Mouse (Mus musculus) hindbrain, embryonic 11.5 days (tissue): ENCODE measurements around the gene Aifm1. TPM values are rescaled to one million over a fixed set of nuclear protein-coding genes. Genes with fewer than 3 reads are reported as not detected.

Source experiments
- ATAC-seq: fragments of 200-750 bp; cut with Nextera tagmentation; 2 replicates; pipeline ENCODE4 v1.8.0; 2017; ENCODE audit warnings: mild to moderate bottlenecking, moderate TSS enrichment, moderate library complexity; ENCODE audit not compliant: low FRiP score
- DNase-seq: peaks from one replicate; pipeline ENCODE4 v3.0.0-alpha.2; 2015; ENCODE audit warnings: low spot score
- H3K27ac ChIP-seq: fragments of 300-500 bp; sonication (generic); 2 replicates; pipeline ENCODE4 v1.5.1; 2014; ENCODE audit warnings: mild to moderate bottlenecking, low read depth, low read length
- H3K27me3 ChIP-seq: fragments of 300-500 bp; sonication (generic); 2 replicates; pipeline ENCODE4 v1.6.1; 2014; ENCODE audit warnings: mild to moderate bottlenecking, low read length, moderate library complexity, mixed read lengths; ENCODE audit not compliant: control insufficient read depth, insufficient read depth
- H3K36me3 ChIP-seq: fragments of 300-500 bp; sonication (generic); 2 replicates; pipeline ENCODE4 v1.6.1; 2014; ENCODE audit warnings: mild to moderate bottlenecking, low read length, moderate library complexity, mixed read lengths; ENCODE audit not compliant: control insufficient read depth, insufficient read depth
- H3K4me1 ChIP-seq: fragments of 300-500 bp; sonication (generic); replicated peaks from 2 replicates; pipeline ENCODE4 v1.6.1; 2014; ENCODE audit warnings: low read length, mixed read lengths; ENCODE audit not compliant: control insufficient read depth, insufficient read depth
- H3K4me2 ChIP-seq: fragments of 300-500 bp; sonication (generic); replicated peaks from 2 replicates; pipeline ENCODE4 v1.6.1; 2014; ENCODE audit warnings: mild to moderate bottlenecking, low read depth, low read length
- H3K4me3 ChIP-seq: fragments of 300-500 bp; sonication (generic); 2 replicates; pipeline ENCODE4 v1.5.1; 2014; ENCODE audit warnings: low read depth, low read length
- H3K9ac ChIP-seq: fragments of 300-500 bp; sonication (generic); 2 replicates; pipeline ENCODE4 v1.6.1; 2014; ENCODE audit warnings: low read depth, low read length
- H3K9me3 ChIP-seq: fragments of 300-500 bp; sonication (generic); 2 replicates; pipeline ENCODE4 v1.6.1; 2016; ENCODE audit warnings: low read length; ENCODE audit not compliant: control insufficient read depth
- WGBS: fragments of 180-500 bp; shearing (Covaris S2); extraction: QIAGEN DNeasy Blood & Tissue Kit; methylation state at CpG from one replicate; pipeline ENCODE4 v1.1.7; 2014; 5-methylcytosine and 5-hydroxymethylcytosine counted together
- polyA plus RNA-seq: library from polyadenylated mRNA; unstranded; fragments of >200 nt; fragmentation: Nextera tagmentation; extraction: Ambion mirVana; gene quantifications from 2 replicates; pipeline ENCODE4 v1.2.1, GENCODE M21; 2014

Gene Aifm1
- polyA plus RNA-seq, 1 experiment from 2014 or later = 63.6 TPM

- 89% methylated on average over 6 of the region's 6 CpGs for WGBS
- no peak overlapping the region for H3K4me3 ChIP-seq
Observed at GRCm38 (mm10) chrX:48464436-48464835, 48.9 kb downstream of the Aifm1 start.

DNA sequence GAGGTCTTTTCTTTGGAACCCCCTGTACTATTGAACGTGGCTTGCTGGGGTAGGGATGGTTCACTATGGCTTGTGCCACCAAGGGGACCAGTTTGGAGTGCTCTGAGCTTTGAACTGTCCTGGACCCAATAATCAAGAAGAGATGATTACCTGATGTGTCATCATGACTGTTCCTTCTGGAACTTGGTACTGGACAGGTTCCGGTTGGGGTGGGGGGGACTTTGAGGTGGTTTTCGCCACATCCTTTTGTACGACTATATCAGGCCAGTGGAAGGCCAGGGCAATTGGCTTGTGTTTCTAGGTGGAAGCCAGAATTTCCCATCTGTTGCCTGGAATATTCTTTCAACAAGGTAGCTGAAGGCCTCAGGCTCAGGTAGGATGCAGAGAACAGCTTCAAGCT lies 49.7 kb downstream of the Aifm1 start:
- H3K9ac ChIP-seq = no peak overlapping the region
- H3K27me3 ChIP-seq = no peaks in the 10 kb centered on the region
- H3K4me3 ChIP-seq = no peak overlapping the region
- H3K27ac ChIP-seq = no peak overlapping the region
- ATAC-seq (no peak), DNase-seq (no peak)
- no peaks in the 10 kb centered on the region for H3K4me1 ChIP-seq
- H3K4me2 ChIP-seq = no peak overlapping the region
- no peaks in the 10 kb centered on the region for H3K9me3 ChIP-seq
- WGBS = 93% methylated on average over 4 of the region's 4 CpGs
- H3K36me3 ChIP-seq = no peaks in the 10 kb centered on the region

More at GRCm38 (mm10) chrX:48464436-48464835, 48.9 kb downstream of the Aifm1 start:
- ATAC-seq (no peak), DNase-seq (no peak)
- H3K4me1 ChIP-seq = no peaks in the 10 kb centered on the region
- H3K9me3 ChIP-seq = no peaks in the 10 kb centered on the region
- no peaks in the 10 kb centered on the region for H3K27me3 ChIP-seq
- H3K9ac ChIP-seq = no peak overlapping the region
- no peak overlapping the region for H3K27ac ChIP-seq
- no peak overlapping the region for H3K4me2 ChIP-seq
- no peaks in the 10 kb centered on the region for H3K36me3 ChIP-seq

DNA sequence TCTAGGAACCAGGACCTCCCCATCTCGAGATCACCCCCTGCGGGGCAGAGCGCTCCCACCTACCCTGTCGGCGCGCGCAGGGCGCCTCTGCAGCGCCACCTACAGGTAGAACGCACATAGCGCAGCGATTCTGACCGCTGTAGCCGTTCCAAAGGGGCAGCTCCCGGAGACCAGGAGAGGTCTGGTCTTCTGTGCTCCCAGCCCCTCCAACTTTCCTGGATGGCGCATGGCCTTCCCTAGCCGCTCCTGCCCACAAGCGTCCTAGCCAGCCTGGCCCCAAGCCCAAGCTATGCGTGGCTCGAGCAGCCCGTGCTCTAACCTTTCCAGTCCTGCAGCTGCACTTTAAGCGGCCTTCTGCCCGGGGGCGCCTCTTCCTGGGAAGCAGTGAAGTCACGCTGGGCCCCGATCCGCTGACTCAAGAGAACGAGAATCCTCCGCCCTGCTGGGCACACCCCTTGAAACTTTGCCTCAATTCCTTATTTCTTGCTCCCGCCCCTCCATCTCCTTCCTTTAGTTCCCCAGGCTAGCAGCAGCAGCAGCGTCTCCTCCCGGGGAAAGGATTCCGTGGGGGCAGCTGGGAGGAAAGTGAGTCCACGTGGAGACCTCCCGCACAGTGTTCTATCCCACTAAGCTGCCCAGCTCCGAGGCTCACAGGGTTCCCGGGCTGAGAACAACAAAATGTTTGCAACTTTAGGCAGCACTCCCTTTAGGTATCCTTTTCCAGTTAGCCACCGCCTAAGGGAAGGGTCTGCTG lies 50.4 kb downstream of the Aifm1 start, which contains the start of gene Elf4:
TSS of gene Elf4 (minus strand) at position 379 of the 754 bp plus-strand sequence.
- H3K4me3 ChIP-seq = peak within 1 kb of the TSS; percentile 27
- H3K36me3 ChIP-seq = no peaks in the 10 kb centered on the region
- peak within 1 kb of the TSS; percentile 49 for H3K4me2 ChIP-seq
- ATAC-seq = peak; percentile 90
- DNase-seq = peak; percentile 82
- WGBS = 16% methylated on average over 36 of the region's 38 CpGs
- H3K9ac ChIP-seq = peak within 1 kb of the TSS; percentile 40; the same call in 1 of the 2 replicates
- no peaks in the 10 kb centered on the region for H3K9me3 ChIP-seq
- H3K27ac ChIP-seq = no peak within 1 kb of the TSS
- H3K27me3 ChIP-seq = no peaks in the 10 kb centered on the region
- H3K4me1 ChIP-seq = no peaks in the 10 kb centered on the region

GRCm38 (mm10) chrX:48462297-48462696 lies 51.1 kb downstream of the Aifm1 start:
- no peak overlapping the region for H3K27ac ChIP-seq
- no peaks in the 10 kb centered on the region for H3K36me3 ChIP-seq
- H3K4me2 ChIP-seq = peak overlapping the region; percentile 49
- H3K9ac ChIP-seq = no peak overlapping the region
- H3K4me1 ChIP-seq = no peaks in the 10 kb centered on the region
- peak; percentile 53; the same call in 1 of the 2 replicates for ATAC-seq
- H3K4me3 ChIP-seq = 0 out of 2 replicates have a peak overlapping the region, but pooled peaks have one; percentile 12
- no peaks in the 10 kb centered on the region for H3K9me3 ChIP-seq
- 27% methylated on average over 4 of the region's 4 CpGs for WGBS
- H3K27me3 ChIP-seq = no peaks in the 10 kb centered on the region
- DNase-seq = no peak

GRCm38 (mm10) chrX:48461006-48461405 lies 52.4 kb downstream of the Aifm1 start:
- ATAC-seq (no peak), DNase-seq (no peak)
- no peak overlapping the region for H3K4me2 ChIP-seq
- no peaks in the 10 kb centered on the region for H3K9me3 ChIP-seq
- H3K4me1 ChIP-seq = no peaks in the 10 kb centered on the region
- no peaks in the 10 kb centered on the region for H3K27me3 ChIP-seq
- H3K9ac ChIP-seq = no peak overlapping the region
- WGBS = 87% methylated on average over 4 of the region's 4 CpGs
- no peaks in the 10 kb centered on the region for H3K36me3 ChIP-seq
- H3K4me3 ChIP-seq = no peak overlapping the region
- H3K27ac ChIP-seq = no peak overlapping the region

GRCm38 (mm10) chrX:48460496-48460895 lies 52.9 kb downstream of the Aifm1 start:
- WGBS = 93% methylated on average over 5 of the region's 7 CpGs
- no peak overlapping the region for H3K9ac ChIP-seq
- no peak for DNase-seq

DNA sequence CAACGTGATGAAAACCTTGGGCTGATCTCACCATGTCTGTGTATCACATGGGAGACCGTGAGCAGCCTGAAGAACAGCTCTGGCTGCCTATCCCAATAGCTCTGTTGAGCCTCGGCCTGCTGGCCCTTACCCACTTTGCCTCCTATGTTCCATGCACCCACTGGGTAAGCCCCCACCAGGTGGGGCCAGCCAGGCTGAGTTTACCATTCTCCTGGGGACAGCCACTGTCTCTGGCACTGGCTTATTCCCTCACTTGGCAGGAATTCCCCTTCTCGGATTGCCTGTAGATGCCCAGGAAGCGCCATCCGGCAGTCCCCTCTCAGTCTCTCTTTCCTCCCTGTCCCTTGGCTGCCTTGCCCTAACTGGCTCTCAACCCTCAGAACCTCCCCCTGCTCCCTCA lies 56.4 kb downstream of the Aifm1 start:
- H3K36me3 ChIP-seq = no peaks in the 10 kb centered on the region
- no peaks in the 10 kb centered on the region for H3K9me3 ChIP-seq
- ATAC-seq (no peak), DNase-seq (no peak)
- H3K27me3 ChIP-seq = peaks cover 18% of the 10 kb centered on the region
- WGBS = 63% methylated on average over 6 of the region's 6 CpGs
- H3K4me1 ChIP-seq = no peaks in the 10 kb centered on the region
- no peak overlapping the region for H3K9ac ChIP-seq
- H3K4me2 ChIP-seq = no peak overlapping the region
- H3K4me3 ChIP-seq = no peak overlapping the region
- no peak overlapping the region for H3K27ac ChIP-seq

More at GRCm38 (mm10) chrX:48460496-48460895, 52.9 kb downstream of the Aifm1 start:
- Histone ChIP-seq H3K4me3 (no peak overlapping the region), H3K9me3 (no peaks in the 10 kb centered on the region), H3K27me3 (no peaks in the 10 kb centered on the region), H3K4me2 (no peak overlapping the region), H3K36me3 (no peaks in the 10 kb centered on the region), H3K27ac (no peak overlapping the region), H3K4me1 (no peaks in the 10 kb centered on the region)
- no peak for ATAC-seq

- Histone ChIP-seq H3K9me3 (no peaks in the 10 kb centered on the region), H3K9ac (no peak overlapping the region), H3K36me3 (no peaks in the 10 kb centered on the region), H3K27me3 (peaks cover 18% of the 10 kb centered on the region), H3K27ac (no peak overlapping the region), H3K4me1 (no peaks in the 10 kb centered on the region), H3K4me2 (no peak overlapping the region), H3K4me3 (no peak overlapping the region)
- WGBS = 45% methylated on average over 6 of the region's 9 CpGs
- no peak for DNase-seq
- no peak for ATAC-seq
Observed at GRCm38 (mm10) chrX:48455018-48455417, 58.3 kb downstream of the Aifm1 start.

GRCm38 (mm10) chrX:48454495-48454878 lies 58.9 kb downstream of the Aifm1 start:
- H3K4me1 ChIP-seq = no peaks in the 10 kb centered on the region

More at GRCm38 (mm10) chrX:48454495-48454878, 58.9 kb downstream of the Aifm1 start:
- H3K27ac ChIP-seq = no peak overlapping the region
- 22% methylated on average over 21 of the region's 21 CpGs for WGBS
- no peak overlapping the region; the same call in 1 of the 2 replicates for H3K9ac ChIP-seq
- no peaks in the 10 kb centered on the region for H3K9me3 ChIP-seq
- peak overlapping the region; percentile 29; the same call in 1 of the 2 replicates for H3K4me2 ChIP-seq
- H3K27me3 ChIP-seq = peaks cover 18% of the 10 kb centered on the region
- ATAC-seq = peak; percentile 25; the same call in 1 of the 2 replicates
- no peaks in the 10 kb centered on the region for H3K36me3 ChIP-seq
- DNase-seq = peak; percentile 15
- H3K4me3 ChIP-seq = peak overlapping the region; percentile 33
